Mouse (Mus musculus): ENCODE results near the gene Babam1.

DNA sequence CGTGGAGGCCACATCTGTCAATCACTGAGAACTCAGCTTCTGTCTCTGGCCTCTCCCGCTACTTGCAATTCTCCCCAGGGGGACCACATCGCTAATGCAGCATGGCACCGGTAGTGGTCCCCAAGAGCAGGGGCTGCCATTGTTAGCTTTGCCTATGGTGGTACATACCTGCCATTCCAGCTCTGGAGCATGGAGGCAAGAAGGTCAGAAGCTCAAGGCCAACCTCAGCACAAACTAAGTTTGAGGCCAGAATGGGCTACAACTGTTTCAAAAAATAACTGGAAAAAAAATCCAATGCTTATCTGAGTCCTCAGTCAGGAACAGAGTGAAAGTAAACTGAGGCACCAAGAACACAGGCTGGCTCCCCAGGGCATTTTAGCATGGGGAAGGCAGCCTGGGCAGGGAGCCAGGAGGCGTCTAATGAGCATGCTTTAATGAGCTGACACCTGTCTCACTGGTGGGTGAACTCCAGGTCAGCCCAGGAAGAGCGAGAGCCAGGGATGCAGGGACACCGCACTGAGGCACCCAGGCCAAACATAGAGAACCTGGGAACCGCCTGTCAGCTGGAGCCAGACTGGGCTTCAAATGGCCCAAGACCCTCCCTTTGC, 20.1 kb upstream of the Babam1 start:
- TF ChIP-seq POLR2A (IDR thresholded peaks at IDR 0.05; ENCODE audit: insufficient read length, low read depth), result no peak
- TF ChIP-seq MAX (IDR thresholded peaks at IDR 0.05; ENCODE audit: low read depth), result no peak

All from myocyte (in vitro differentiated cells).